8 mouse cellular contexts compared by ENCODE assay signal in genomic region chr7:79211287-79211976, GRCm38 (mm10).
DNase-seq lines count a peak whose midpoint lies in the region; ATAC-seq and TF ChIP-seq lines count a peak whose summit lies in the region.

No protein-coding gene starts in this region.

- peak overlapping the region; percentile 57 for H3K4me2 ChIP-seq in heart, embryonic 13.5 days
- peak overlapping the region; percentile 28; the same call in 1 of the 2 replicates for H3K4me2 ChIP-seq in kidney, postnatal 0 days (ENCODE audit: low read length)

- peaks cover 2% of the 10 kb centered on the region for H3K9me3 ChIP-seq in heart, embryonic 13.5 days
- no peaks in the 10 kb centered on the region for H3K9me3 ChIP-seq in kidney, postnatal 0 days (replicated peaks; ENCODE audit: low read length)

- peak overlapping the region; percentile 57 for H3K9ac ChIP-seq in heart, embryonic 13.5 days
- peak overlapping the region; percentile 3; the same call in 1 of the 2 replicates for H3K9ac ChIP-seq in kidney, postnatal 0 days (ENCODE audit: low read depth, low read length)

- H3K27ac ChIP-seq in heart, embryonic 13.5 days (replicated peaks): peak overlapping the region; percentile 51
- H3K27ac ChIP-seq in kidney, postnatal 0 days: no peak overlapping the region

- 0 out of 2 replicates have a peak overlapping the region, but pooled peaks have one; percentile 9 for H3K4me3 ChIP-seq in heart, embryonic 13.5 days
- H3K4me3 ChIP-seq in kidney, postnatal 0 days (replicated peaks; ENCODE audit: low read depth, low read length): no peak overlapping the region

- no peaks in the 10 kb centered on the region for H3K36me3 ChIP-seq in heart, embryonic 13.5 days
- H3K36me3 ChIP-seq in kidney, postnatal 0 days (ENCODE audit: insufficient read depth, low read length): no peaks in the 10 kb centered on the region

- WGBS in heart, embryonic 13.5 days: 8% methylated on average over 9 of the region's 9 CpGs
- 16% methylated on average over 9 of the region's 9 CpGs for WGBS in kidney, postnatal 0 days

- no peak for ATAC-seq in heart, embryonic 13.5 days (ENCODE audit: extremely low read depth, insufficient number of reproducible peaks, low FRiP score, low TSS enrichment)
- ATAC-seq in kidney, postnatal 0 days (replicated peaks; ENCODE audit: low FRiP score, low read depth): no peak
- no peak for ATAC-seq in monocyte, adult 5-6 weeks (replicated peaks; ENCODE audit: insufficient number of reproducible peaks, low FRiP score, low TSS enrichment, poor library complexity, severe bottlenecking)

- DNase-seq in heart, postnatal 14 days: no peak
- peak; percentile 49 for DNase-seq in embryo, embryonic 10 days (ENCODE audit: low spot score)
- DNase-seq in kidney, postnatal 0 days (ENCODE audit: low spot score): peak; percentile 40
- DNase-seq in mesoderm, embryonic 11.5 days (ENCODE audit: low read depth, low spot score): peak; percentile 24
- no peak for DNase-seq in testis, postnatal 14 days (ENCODE audit: low spot score)
- no peak for DNase-seq in cerebellum, postnatal 10 days

- no peak for TF ChIP-seq CTCF in kidney, postnatal 0 days (IDR thresholded peaks at IDR 0.05; ENCODE audit: low read depth)

- peaks cover 33% of the 10 kb centered on the region for H3K4me1 ChIP-seq in heart, embryonic 13.5 days
- H3K4me1 ChIP-seq in kidney, postnatal 0 days (replicated peaks; ENCODE audit: insufficient read depth, low read length): peaks cover 5% of the 10 kb centered on the region

- H3K27me3 ChIP-seq in heart, embryonic 13.5 days (replicated peaks): no peaks in the 10 kb centered on the region
- H3K27me3 ChIP-seq in kidney, postnatal 0 days (ENCODE audit: insufficient read depth, low read length): no peaks in the 10 kb centered on the region

- intact Hi-C loops in heart, postnatal 14 days (cut with DNase I): no loop called here

Comparison
In these comparisons a context has a peak if more than half of its experiments do, and no peak if none do; other contexts are left out.
1. DNase-seq: peak in embryo, embryonic 10 days (single experiment), kidney, postnatal 0 days (single experiment) and mesoderm, embryonic 11.5 days (single experiment); none in heart, postnatal 14 days (0 of 2), testis, postnatal 14 days (single experiment) and cerebellum, postnatal 10 days (0 of 2).